Mouse (Mus musculus) hindbrain, embryonic 13.5 days (tissue): ENCODE data around the gene Cdk8. TPM values are rescaled to one million over a fixed set of nuclear protein-coding genes. Genes with fewer than 3 reads are reported as not detected.

Source experiments
- ATAC-seq: fragments of 200-750 bp; cut with Nextera tagmentation; 2 replicates; pipeline ENCODE4 v1.8.0; 2017; ENCODE audit warnings: moderate TSS enrichment; ENCODE audit not compliant: low FRiP score
- H3K27ac ChIP-seq: fragments of 300-500 bp; sonication (generic); 2 replicates; pipeline ENCODE4 v1.5.1; 2015; ENCODE audit warnings: inconsistent platforms, mild to moderate bottlenecking, moderate library complexity
- H3K27me3 ChIP-seq: fragments of 300-500 bp; sonication (generic); 2 replicates; pipeline ENCODE4 v1.6.1; 2015; ENCODE audit warnings: mild to moderate bottlenecking, inconsistent platforms
- H3K36me3 ChIP-seq: fragments of 300-500 bp; sonication (generic); 2 replicates; pipeline ENCODE4 v1.6.1; 2015; ENCODE audit warnings: mild to moderate bottlenecking, inconsistent platforms
- H3K4me1 ChIP-seq: fragments of 300-500 bp; sonication (generic); replicated peaks from 2 replicates; pipeline ENCODE4 v1.6.1; 2015; ENCODE audit warnings: inconsistent platforms
- H3K4me2 ChIP-seq: fragments of 300-500 bp; sonication (generic); 2 replicates; pipeline ENCODE4 v1.6.1; 2015; ENCODE audit warnings: inconsistent platforms, mild to moderate bottlenecking, moderate library complexity
- H3K4me3 ChIP-seq: fragments of 300-500 bp; sonication (generic); 2 replicates; pipeline ENCODE4 v1.5.1; 2015; ENCODE audit warnings: mild to moderate bottlenecking, inconsistent platforms
- H3K9ac ChIP-seq: fragments of 300-500 bp; sonication (generic); 2 replicates; pipeline ENCODE4 v1.6.1; 2015; ENCODE audit warnings: mild to moderate bottlenecking, inconsistent platforms
- H3K9me3 ChIP-seq: fragments of 300-500 bp; sonication (generic); 2 replicates; pipeline ENCODE4 v1.6.1; 2016; ENCODE audit warnings: inconsistent platforms
- WGBS: fragments of 180-500 bp; shearing (Covaris S2); methylation state at CpG from one replicate; pipeline ENCODE4 v1.1.7; 2015; 5-methylcytosine and 5-hydroxymethylcytosine counted together
- polyA plus RNA-seq: library from polyadenylated mRNA; unstranded; fragments of >200 nt; fragmentation: Nextera tagmentation; extraction: Ambion mirVana; gene quantifications from 2 replicates; pipeline ENCODE4 v1.2.1, GENCODE M21; 2015

Cdk8 gene
- polyA plus RNA-seq, 1 experiment from 2014 or later = 20.1 TPM

DNA sequence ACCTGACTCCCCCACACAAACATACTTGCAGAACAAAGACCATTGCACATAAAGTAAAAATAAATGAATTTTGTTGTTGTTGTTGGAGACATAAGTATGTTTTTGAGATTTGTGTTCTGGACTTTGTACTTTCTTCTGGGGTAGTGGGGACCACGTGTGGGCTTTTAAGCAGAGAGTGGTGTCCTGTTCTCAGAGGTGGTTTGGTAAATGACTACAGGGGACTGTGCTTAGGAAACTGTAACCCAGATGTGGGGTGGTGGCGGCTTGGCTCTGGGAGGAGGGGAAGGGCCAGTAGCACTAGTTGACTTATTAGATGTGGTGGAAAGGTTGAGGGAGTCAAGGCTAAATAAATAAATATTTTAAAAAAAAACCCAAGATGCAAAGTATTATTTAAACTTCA lies 9.7 kb downstream of the Cdk8 start:
- Histone ChIP-seq H3K4me1 (peaks cover 16% of the 10 kb centered on the region), H3K27me3 (no peaks in the 10 kb centered on the region), H3K4me3 (no peak overlapping the region), H3K4me2 (no peak overlapping the region), H3K27ac (no peak overlapping the region), H3K9me3 (no peaks in the 10 kb centered on the region), H3K9ac (no peak overlapping the region), H3K36me3 (no peaks in the 10 kb centered on the region)
- WGBS = 98% methylated on average over 2 of the region's 2 CpGs
- no peak for ATAC-seq

DNA sequence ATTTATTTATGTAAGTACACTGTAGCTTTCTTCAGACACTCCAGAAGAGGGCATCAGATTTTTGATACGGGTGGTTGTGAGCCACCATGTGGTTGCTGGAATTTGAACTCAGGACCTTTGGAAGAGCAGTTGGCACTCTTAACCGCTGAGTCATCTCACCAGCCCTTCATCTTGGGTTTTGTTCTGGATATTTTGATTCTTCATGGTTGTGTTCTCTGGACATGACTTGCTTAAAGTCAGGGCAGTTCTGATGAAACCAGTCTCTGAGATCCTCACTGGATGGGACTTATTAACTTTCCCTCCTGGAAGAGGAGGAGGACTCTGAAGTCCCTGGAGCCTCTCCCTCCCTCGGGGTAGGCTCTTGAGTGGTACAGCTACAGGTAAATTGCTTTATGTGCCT lies 10.2 kb downstream of the Cdk8 start:
- 96% methylated on average over 3 of the region's 3 CpGs for WGBS
- Histone ChIP-seq H3K27me3 (no peaks in the 10 kb centered on the region), H3K4me2 (no peak overlapping the region), H3K4me1 (peaks cover 12% of the 10 kb centered on the region; the same call in 1 of the 2 replicates), H3K9ac (no peak overlapping the region), H3K9me3 (no peaks in the 10 kb centered on the region), H3K36me3 (no peaks in the 10 kb centered on the region), H3K27ac (no peak overlapping the region), H3K4me3 (no peak overlapping the region)
- ATAC-seq = no peak

DNA sequence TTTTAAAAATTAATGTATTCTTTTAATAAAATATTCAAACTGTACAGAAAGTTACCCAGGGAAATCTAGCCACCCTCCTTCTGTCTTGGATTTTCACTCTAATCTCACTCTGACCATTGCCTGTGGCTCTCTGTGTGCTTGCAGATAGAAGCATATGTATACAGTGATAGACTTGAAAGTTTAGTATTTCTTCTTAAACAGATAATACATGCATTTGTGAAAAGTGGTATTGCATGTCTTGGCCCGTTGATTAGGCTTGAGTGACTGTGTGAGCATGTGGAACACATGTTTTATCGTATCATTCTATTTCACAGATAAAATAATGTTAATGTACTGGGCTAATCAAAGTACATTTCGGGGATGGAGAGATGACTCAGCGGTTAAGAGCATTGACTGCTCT lies 14.2 kb downstream of the Cdk8 start:
- no peak for ATAC-seq
- Histone ChIP-seq H3K4me1 (no peaks in the 10 kb centered on the region), H3K9me3 (no peaks in the 10 kb centered on the region), H3K27ac (no peak overlapping the region), H3K27me3 (no peaks in the 10 kb centered on the region), H3K9ac (no peak overlapping the region), H3K36me3 (no peaks in the 10 kb centered on the region), H3K4me2 (no peak overlapping the region), H3K4me3 (no peak overlapping the region)
- WGBS = 98% methylated on average over 4 of the region's 4 CpGs

DNA sequence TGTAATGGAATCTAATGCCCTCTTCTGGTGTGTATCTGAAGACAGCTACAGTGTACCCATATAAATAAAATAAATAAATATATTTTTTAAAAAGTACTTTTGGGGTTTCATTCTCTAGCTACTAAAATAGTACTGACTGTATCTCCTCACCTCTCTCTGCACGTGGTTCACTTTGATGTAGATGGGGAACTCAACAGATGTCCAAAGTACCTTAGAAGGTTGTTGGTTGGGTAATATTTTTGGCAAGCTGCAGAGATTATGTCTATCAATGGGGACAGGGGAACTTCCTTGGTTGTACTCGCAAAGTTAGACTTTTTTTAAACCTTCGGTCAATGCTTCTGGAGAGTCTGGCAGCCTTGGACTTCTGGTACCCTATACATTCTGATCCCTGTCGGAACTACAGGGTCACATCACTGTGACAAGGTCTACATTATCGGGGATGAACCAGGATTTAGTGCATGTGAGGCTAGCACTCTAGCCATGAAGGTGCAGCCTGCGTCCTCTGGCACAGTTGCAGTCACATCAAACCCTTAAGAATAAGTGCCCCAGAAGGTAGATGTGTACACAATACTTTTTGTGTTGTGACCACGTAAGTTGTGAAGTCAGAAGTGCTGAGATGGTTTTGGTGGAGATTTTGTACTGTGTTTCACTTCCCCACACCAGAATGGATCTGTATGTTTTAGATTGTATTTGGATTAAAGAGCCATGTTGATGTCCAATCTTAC lies 14.8 kb downstream of the Cdk8 start:
- no peak overlapping the region for H3K27ac ChIP-seq
- ATAC-seq = no peak
- H3K27me3 ChIP-seq = no peaks in the 10 kb centered on the region
- WGBS = 97% methylated on average over 7 of the region's 7 CpGs
- H3K4me3 ChIP-seq = no peak overlapping the region
- no peaks in the 10 kb centered on the region for H3K9me3 ChIP-seq
- H3K4me1 ChIP-seq = no peaks in the 10 kb centered on the region
- no peaks in the 10 kb centered on the region for H3K36me3 ChIP-seq
- H3K4me2 ChIP-seq = no peak overlapping the region
- H3K9ac ChIP-seq = no peak overlapping the region

DNA sequence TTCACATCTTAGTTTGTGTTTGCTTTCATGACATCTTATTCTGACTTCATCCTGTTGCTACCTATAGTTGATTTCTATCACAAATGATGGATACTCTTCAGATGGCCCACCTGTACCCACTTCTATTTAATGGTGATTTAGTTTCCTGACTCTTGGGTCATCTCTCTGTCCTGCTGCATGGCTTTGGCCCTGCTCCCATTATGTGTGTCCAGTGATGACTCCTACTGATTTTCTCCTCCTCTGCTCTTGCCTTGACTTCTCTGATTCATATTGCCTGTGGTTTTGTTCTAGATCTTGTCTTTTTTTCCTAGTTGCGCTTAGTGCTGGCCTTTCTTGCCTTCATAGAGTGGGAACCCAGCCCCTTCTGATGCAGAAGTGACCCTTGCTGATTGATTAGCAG lies 15.4 kb downstream of the Cdk8 start:
- WGBS = 93% methylated on average over 1 of the region's 1 CpGs
- no peak overlapping the region for H3K27ac ChIP-seq
- H3K27me3 ChIP-seq = no peaks in the 10 kb centered on the region
- no peaks in the 10 kb centered on the region for H3K4me1 ChIP-seq
- H3K4me2 ChIP-seq = no peak overlapping the region
- ATAC-seq = no peak
- H3K36me3 ChIP-seq = no peaks in the 10 kb centered on the region
- no peaks in the 10 kb centered on the region for H3K9me3 ChIP-seq
- no peak overlapping the region for H3K9ac ChIP-seq
- no peak overlapping the region for H3K4me3 ChIP-seq

DNA sequence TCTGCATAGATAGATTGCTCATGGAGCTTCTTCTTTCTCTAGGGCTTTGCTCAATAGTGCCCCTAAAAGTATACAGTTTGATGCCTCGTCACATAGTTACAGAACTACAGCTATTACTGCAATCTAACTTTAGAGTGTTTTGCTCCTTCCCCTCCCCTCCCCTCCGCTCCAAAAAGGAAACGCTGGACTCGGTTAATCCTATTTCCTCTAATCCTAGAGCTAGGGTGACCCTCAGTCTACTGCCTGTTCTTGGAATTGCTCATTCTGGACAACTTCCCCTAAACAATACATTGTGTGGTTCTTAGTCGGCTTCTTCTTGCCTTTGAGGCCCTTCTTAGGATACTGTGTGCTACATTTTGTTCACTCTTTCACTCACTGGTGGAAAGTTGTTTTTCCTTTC lies 16.7 kb downstream of the Cdk8 start:
- Histone ChIP-seq H3K4me2 (no peak overlapping the region), H3K36me3 (no peaks in the 10 kb centered on the region)
- ATAC-seq = no peak

DNA sequence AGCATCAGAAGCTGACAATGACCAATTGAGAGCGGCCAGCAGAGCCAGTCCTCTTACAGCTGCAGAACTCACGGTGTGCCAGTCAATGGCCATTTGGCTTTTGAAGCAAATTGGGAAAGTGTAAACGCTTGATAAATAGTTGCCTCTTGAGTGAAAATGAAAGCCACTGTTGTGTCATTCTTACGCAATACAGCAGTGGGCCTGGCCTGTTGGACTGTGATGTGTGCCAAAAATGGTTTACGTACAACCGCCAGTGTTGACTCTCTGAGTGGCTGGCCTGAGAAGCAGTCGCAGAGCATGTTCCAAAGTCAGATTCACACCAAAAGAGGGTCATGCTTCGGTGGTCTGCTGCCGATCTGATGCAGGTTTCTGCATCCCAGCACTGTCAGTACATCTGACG lies 17.7 kb downstream of the Cdk8 start:
- no peak overlapping the region for H3K9ac ChIP-seq
- H3K27me3 ChIP-seq = no peaks in the 10 kb centered on the region
- H3K9me3 ChIP-seq = no peaks in the 10 kb centered on the region
- H3K4me2 ChIP-seq = no peak overlapping the region
- ATAC-seq = no peak
- WGBS = 88% methylated on average over 10 of the region's 10 CpGs
- H3K4me3 ChIP-seq = no peak overlapping the region
- H3K4me1 ChIP-seq = no peaks in the 10 kb centered on the region
- H3K27ac ChIP-seq = no peak overlapping the region
- no peaks in the 10 kb centered on the region for H3K36me3 ChIP-seq

More for the DNA sequence above, 16.7 kb downstream of the Cdk8 start:
- H3K4me1 ChIP-seq = no peaks in the 10 kb centered on the region
- H3K9ac ChIP-seq = no peak overlapping the region
- H3K27ac ChIP-seq = no peak overlapping the region
- 79% methylated on average over 5 of the region's 5 CpGs for WGBS
- H3K27me3 ChIP-seq = no peaks in the 10 kb centered on the region
- H3K4me3 ChIP-seq = no peak overlapping the region
- no peaks in the 10 kb centered on the region for H3K9me3 ChIP-seq

DNA sequence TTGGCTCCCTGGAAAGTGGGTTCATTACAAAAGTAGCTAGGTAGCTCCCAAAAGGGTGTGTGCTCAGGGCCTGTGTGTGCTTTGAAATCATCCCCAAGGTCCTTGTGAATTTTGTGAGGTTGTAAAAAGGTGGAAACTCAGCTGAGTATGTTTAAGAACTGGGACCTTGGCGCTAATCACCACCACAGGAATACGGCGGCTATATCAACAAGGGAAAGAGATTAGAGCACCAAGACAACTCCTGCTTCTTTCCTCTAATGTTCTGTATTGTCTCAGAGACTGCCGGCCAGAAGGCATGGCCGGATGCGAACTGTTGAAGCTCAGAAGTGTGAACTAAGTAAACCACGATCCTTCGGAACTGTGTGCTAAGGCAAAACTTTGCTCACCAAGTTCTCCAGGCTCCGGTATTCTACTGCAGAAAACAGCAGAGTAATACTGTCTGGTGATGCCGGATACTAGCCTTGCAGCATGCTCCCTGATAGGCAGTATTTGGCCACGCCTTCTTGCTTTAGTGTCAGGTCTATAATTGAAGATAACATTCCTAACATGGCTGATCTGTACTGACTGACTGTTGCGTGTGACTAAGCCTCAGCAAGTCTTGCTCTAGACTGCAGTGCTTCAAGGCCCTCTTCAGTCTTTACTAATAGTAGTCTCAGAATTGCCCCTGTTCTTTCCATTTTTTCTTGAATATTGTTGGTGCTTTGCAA lies 19.5 kb downstream of the Cdk8 start:
- no peak overlapping the region for H3K9ac ChIP-seq
- WGBS = 96% methylated on average over 12 of the region's 12 CpGs
- no peak for ATAC-seq

DNA sequence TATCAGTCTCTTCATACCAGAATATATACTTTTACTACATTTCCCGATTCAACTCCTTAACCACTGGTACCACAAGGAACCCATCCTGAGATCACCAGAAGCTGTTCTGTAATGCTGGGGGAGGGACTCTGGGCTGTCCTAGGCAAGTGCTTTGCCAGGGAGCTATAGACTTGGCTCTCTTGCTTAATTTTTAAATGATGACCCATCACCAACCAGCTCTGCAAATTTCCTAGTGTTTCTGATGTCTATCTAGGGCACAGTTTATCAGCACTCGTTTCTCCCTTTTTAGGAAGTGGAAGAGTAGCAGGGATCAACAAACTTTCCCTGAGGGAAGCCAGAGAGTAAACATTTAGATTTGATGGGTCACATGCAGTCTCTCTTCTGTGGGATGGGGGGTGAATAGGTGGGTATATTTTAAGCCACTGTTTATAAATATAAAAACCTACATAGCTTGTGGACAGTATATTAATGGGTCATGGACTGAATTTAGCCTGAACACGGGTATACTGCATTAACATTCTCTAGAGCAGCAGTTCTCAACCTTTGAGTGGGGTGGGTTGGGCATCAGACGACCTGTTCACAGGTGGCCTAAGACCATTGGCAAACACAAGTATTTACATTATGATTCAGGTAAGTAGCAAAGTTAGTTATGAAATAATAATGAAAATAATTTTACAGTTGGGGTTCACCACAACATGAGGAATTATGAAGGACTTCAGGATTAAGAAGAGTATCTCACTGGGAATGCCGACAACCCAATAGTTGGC lies 20.8 kb downstream of the Cdk8 start:
- ATAC-seq = no peak
- Histone ChIP-seq H3K4me2 (no peak overlapping the region), H3K9ac (no peak overlapping the region), H3K27me3 (no peaks in the 10 kb centered on the region), H3K4me3 (no peak overlapping the region), H3K9me3 (no peaks in the 10 kb centered on the region), H3K27ac (no peak overlapping the region), H3K4me1 (no peaks in the 10 kb centered on the region), H3K36me3 (no peaks in the 10 kb centered on the region)
- 92% methylated on average over 5 of the region's 5 CpGs for WGBS

More for the DNA sequence above, 19.5 kb downstream of the Cdk8 start:
- no peaks in the 10 kb centered on the region for H3K9me3 ChIP-seq
- no peak overlapping the region for H3K4me2 ChIP-seq
- H3K27ac ChIP-seq = no peak overlapping the region
- no peak overlapping the region for H3K4me3 ChIP-seq
- no peaks in the 10 kb centered on the region for H3K36me3 ChIP-seq
- no peaks in the 10 kb centered on the region for H3K27me3 ChIP-seq
- no peaks in the 10 kb centered on the region for H3K4me1 ChIP-seq

DNA sequence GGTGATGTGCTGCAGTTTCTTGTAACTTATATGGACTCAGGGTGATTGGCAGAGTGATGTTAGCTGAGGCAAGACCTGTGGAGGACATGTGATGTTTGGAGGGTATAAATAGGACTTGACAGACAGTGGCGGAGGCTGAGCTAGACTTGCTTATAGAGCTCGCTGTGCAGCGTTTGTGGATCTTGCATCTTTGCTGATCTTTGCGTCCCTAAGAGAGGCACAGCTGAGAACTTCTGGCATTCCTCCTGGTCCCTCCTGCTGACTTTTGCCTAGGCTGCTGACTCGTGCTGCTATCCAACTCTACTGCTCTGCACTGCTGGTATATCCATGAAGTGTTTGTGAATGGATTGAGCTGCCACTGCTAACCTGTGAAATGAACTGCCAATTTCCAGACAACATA lies 22.6 kb downstream of the Cdk8 start:
- Histone ChIP-seq H3K4me1 (no peaks in the 10 kb centered on the region), H3K27ac (no peak overlapping the region), H3K36me3 (peaks cover 4% of the 10 kb centered on the region), H3K9ac (no peak overlapping the region), H3K27me3 (no peaks in the 10 kb centered on the region), H3K4me3 (no peak overlapping the region), H3K9me3 (no peaks in the 10 kb centered on the region), H3K4me2 (no peak overlapping the region)
- 87% methylated on average over 5 of the region's 5 CpGs for WGBS
- no peak for ATAC-seq

DNA sequence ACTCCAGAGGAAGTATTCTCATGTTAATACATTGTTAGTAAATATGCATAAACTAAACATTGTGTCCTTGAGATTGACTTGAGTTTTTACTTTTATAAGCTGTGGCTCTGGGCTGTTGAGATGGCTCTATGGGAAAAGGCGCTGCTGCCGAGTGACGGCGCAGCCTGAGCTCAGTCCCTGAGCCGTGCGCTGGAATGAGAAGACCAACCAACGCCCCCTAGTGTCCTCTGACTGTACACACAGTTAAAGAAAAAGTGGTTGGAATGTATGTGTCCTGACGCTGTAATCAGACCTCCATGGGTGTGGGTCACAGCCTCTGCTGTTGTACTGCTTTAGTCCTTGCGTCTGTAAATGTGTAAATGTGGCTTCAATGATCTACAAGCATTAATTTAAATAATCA lies 29.0 kb downstream of the Cdk8 start:
- Histone ChIP-seq H3K4me2 (no peak overlapping the region), H3K27ac (no peak overlapping the region), H3K36me3 (peaks cover 20% of the 10 kb centered on the region), H3K9ac (no peak overlapping the region), H3K4me1 (no peaks in the 10 kb centered on the region), H3K4me3 (no peak overlapping the region), H3K9me3 (0 out of 2 replicates have a peak, but pooled peaks cover 5% of the 10 kb centered on the region), H3K27me3 (no peaks in the 10 kb centered on the region)
- no peak for ATAC-seq
- 51% methylated on average over 9 of the region's 9 CpGs for WGBS

DNA sequence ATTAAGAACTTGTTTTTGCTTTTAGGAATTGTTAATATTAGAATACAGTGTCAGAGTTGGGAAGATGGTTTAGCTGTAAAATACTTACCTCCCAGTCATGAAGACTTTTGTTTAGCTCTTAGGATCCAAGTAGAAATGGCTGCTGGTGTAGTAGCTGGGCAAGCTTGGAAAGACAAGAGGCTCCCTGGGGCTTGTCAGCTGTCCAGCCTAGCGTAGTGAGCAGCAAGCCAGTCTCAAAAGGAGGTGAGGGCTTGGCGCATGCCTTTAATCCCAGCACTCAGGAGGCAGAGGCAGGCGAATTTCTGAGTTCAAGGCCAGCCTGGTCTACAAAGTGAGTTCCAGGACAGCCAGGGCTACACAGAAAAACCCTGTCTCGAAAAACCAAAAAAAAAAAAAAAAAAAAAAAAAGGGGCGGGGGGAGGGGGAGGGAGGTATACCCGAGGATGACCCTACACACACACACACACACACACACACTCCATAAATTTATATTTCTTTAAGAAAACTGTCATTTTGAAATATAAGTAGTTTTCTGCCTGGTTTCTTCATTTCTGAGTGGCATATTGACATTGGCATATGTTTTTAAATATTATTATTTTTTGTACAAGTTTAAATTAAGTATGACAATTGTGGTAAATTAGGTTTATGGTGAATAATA lies 35.0 kb downstream of the Cdk8 start:
- WGBS = 78% methylated on average over 4 of the region's 6 CpGs
- H3K36me3 ChIP-seq = peaks cover 6% of the 10 kb centered on the region; the same call in 1 of the 2 replicates
- ATAC-seq = no peak

More for the DNA sequence above, 35.0 kb downstream of the Cdk8 start:
- Histone ChIP-seq H3K27ac (no peak overlapping the region), H3K4me1 (no peaks in the 10 kb centered on the region), H3K4me3 (no peak overlapping the region), H3K4me2 (no peak overlapping the region), H3K9ac (no peak overlapping the region), H3K9me3 (0 out of 2 replicates have a peak, but pooled peaks cover 5% of the 10 kb centered on the region), H3K27me3 (no peaks in the 10 kb centered on the region)
